Mouse (Mus musculus) T-helper 2 cell (primary cell): ENCODE measurements around the gene Ergic1.

Experiments
- in situ Hi-C: fragments of 300-600 bp; cut with MboI, MseI; formaldehyde crosslinking; loops from one replicate; pipeline ENCODE4 v1.15.1; 2025; ENCODE audit warnings: high pct_unique_total_duplicates

Gene Ergic1

DNA sequence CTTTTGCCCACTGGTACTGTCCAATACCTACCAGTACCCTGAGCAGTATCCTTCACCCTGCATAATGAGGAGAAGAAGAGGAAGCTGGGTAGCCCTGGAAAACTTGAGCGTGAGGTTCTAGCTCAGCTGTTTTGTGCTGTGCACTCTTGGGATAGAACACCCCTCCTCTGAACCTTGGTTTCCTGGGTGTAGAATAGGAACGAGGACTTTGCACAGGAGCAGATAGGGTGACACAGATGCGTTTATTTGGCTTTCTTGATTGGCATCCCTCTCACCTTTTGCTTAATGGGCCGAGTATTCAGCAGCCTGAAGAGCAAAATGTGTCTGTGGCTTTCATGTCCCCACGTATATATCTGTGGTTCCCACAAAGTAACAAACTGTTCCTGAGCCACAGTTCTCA is 60.6 kb downstream of the Ergic1 start:
- in situ Hi-C loops: loop anchor here (5.0 kb wide), 1 partner anchor 45 kb away; no protein-coding TSS in a partner anchor

DNA sequence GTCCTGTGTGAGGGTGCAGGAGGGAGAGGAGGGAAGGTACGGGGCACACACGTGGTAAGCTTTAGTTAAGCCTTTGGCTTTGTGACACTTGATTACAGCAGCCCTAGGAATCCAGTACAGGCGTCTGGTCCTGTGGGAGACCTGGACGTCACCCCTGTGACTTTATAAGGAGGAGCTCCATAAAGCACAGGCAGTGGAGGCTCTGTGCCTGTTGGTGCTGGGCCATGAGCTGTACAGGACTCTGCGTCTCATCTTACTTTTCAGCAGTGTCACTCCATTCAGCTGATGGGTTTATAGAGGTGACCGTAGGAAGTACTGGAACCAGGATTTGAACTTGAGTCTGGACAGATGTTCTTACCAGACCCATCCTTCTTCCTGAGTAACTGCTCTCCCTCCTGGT is 62.7 kb downstream of the Ergic1 start:
- in situ Hi-C loops: loop anchor here (5.0 kb wide), 1 partner anchor 47 kb away; no protein-coding TSS in a partner anchor

DNA sequence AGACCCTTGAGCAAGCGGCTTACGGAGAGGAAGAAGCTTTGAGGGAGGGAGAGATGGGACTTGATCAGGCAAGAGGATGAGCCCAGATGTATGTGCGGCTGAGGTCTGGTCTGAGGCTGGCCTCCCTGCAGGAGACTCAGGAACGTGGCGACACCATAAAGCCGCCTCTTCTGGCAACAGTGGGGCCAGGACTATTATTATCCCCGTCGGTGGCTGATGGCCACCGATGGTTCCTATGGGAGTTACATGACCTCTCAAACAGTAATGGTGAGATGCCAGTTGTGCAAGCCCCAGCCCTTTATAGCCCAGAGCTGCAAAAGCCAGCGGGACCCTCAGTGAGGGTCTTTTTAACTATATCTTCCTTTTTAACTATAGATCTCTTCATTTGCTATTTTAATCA is 63.7 kb downstream of the Ergic1 start:
- in situ Hi-C loops: loop anchor here (5.0 kb wide), 1 partner anchor 48 kb away; no protein-coding TSS in a partner anchor

DNA sequence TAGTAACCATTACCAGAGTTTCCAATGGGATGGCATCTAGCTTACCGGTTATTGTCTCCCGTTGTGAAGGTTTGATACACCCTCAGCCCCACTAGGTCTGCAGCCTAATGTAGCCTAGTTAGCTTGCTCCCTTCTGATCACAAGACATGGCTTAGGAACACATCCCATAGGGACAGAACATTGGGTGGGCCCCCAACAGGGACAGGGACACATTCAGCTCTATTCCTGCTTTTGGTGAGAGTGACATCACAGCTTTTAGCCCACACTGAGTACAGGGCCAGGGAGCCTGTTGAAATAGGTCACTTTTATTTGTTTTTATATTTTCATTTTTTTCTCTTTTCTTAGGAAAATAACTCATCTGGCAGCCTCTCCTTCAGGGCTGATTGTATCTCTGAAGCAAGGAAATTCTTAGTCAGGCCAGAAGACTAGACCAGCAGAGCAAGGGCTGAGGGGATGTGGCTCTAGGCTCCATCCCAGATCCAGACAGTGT is 64.3 kb downstream of the Ergic1 start:
- in situ Hi-C loops: no loop called here

DNA sequence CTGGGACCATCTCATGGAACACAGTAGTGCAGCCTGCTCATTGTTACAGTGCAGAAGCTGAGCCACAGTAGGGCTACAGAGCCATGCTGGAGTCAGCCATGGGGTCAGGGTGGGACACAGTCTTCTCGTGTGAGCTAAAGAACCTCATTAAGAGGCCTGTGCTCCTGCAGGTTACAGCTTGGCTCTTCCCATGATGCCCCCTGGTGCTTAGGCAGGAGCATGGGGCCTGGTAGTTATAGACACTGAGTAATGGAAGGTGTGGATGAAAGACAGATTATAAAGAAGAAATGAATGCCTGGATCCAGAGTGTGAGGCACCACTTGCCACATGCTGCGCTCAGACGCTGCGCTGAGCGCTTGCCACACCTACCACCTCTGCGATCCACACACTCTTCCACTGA is 67.2 kb downstream of the Ergic1 start:
- in situ Hi-C loops: no loop called here

DNA sequence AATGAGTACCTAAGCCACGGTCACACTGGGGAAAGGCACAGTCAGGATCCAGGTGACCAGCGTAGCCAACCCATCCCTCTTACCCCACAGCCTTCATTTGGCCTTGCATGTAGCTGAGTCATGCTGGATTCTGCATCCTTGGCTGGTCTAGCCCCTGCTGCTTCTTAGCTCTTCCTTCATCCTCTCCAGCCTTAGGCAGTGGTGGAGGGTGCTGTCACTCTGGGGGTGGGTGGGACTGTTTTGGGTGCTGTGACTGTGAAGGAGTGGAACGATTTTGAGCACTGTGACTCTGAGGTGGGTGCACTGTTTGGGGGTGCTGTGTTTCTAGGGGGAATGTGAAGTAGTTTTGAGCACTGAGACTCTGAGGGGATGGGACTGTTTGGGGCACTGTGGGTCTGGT is 67.6 kb downstream of the Ergic1 start:
- in situ Hi-C loops: no loop called here

DNA sequence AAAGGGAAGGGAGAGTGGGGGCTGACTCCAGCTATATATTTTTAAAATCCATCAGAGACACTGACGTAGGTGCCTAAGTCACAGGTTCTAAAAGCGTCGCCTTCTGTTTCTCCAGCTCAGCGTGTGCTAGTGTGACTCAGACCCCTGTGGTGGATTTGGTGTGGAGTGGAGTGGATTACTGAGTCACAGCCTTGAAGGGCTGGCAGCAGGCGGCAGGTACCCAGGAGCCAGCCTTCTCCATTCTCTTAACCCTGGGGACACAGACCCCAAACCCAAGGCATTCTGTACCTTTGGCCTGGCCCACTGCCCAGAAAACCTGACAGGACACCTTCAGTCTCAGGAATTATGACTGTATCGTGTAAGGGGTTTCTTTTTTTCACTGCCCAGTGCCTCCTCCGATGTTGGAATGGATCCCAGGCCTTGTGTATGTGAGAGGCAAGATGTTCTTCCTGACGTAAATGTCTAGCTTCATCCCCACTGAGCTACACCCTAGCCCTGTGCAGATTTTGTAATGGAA is 70.6 kb downstream of the Ergic1 start:
- in situ Hi-C loops: no loop called here

DNA sequence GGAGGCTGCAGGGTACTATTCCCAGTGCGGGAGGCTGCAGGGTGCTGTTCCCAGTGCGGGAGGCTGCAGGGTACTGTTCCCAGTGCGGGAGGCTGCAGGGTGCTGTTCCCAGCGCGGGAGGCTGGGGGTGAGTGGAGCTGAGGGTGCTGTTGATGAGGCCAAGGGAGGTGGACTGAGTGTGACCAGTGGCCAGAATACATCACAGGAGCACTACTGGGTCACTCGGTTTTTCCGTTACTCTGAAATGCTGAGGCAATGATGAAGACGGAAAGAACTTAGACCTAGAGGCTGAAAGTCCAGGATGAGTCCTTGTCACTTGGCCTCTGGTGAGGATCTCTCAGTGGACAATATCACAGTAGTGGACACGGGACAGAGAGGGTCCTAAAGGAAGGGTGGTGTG is 71.9 kb downstream of the Ergic1 start:
- in situ Hi-C loops: no loop called here

DNA sequence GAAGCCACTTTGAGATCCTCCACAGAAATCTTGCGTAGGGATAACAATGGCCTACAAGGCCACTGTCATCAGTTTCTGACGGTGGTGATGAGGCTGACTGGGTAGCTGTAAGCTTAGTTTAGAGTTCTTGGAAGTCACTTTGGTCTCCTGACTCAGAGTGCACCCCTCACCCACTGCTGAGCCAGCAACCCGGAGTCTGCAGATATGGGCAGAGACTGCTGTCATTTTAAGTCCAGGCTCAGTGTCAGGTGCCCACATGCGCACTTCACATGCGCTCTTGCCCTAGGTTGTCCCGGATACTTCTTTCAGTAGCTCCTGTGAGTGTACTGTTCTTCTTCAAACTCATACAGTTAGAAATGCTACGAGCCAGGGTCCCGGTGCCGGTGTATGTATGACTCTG is 72.6 kb downstream of the Ergic1 start:
- in situ Hi-C loops: no loop called here

DNA sequence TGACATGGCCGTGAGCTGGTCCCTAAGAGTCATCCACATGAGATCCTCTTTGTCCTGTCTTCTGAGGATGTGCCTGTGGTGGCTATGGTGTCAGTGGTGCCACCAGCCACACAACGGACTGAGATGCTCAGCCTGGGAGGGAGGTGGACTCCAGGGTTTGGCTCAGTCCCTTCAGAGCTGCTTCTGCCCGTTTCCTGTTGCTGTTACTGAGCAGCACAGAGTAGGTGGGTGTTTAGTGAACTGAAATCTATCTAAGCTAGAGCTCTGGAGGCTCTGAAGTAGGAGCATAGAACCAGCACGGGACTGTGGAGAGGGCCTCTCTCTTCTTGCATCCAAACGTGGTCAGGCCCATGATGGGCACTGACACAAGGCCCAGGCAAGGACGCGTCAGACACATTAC is 73.2 kb downstream of the Ergic1 start:
- in situ Hi-C loops: no loop called here

DNA sequence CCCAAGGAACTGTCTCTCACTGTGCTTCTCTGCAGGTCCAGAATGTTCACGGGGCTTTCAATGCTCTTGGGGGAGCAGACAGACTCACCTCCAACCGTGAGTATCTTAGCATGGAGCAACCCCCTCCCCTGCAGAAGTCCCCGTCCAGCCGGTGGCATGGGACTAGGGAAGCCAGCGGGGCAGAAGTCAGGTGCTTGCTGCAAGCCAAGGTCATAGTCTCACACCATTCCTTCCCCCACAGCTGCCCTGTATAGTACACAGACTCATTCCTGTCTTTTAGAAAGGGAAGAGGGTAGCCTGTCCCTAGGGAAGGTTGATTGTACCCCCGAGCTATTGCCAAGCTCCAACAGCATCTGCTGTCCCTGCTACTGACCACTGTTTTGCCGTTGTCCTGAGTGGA is 74.7 kb downstream of the Ergic1 start:
- in situ Hi-C loops: loop anchor here (5.0 kb wide), 2 partner anchors 169 to 319 kb away; no protein-coding TSS in a partner anchor

DNA sequence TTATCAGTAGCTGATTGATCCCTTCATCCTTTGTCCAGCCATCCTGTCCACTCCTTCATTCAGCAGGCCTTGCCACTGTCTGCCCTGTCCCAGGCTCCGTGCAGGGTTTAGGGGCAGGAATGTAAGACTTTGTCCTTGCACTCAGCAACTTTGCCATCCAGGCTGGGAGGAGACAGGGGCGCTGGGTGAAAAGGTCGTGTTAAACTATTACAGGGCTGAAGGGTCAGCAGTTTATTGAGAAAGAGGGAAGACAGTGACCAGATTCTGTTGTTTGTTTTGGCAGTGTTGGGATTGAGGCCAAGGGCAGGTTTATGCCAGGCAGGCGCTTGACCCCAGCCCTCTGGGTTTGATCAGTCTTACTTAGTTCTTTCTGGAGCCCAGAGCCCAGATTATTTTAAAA is 76.6 kb downstream of the Ergic1 start:
- in situ Hi-C loops: loop anchor here (5.0 kb wide), 2 partner anchors 171 to 321 kb away; no protein-coding TSS in a partner anchor

DNA sequence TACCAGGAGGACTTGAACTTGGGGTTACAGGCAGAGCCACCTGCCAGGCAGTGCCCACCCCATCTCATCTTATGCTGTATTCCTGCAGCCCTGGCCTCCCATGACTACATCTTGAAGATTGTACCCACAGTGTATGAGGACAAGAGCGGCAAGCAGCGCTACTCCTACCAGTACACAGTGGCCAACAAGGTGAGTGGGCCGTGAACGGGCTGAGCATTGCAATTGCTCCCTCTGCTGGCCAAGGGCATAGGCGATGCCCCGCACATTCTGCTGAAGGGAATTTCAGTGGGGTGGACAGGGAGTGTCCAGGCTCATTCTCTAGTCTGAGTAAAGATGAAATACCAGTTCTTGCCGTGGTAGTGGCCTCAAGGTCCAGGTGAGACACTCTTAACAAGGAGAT is 77.4 kb downstream of the Ergic1 start:
- in situ Hi-C loops: loop anchor here (5.0 kb wide), 2 partner anchors 171 to 321 kb away; no protein-coding TSS in a partner anchor

DNA sequence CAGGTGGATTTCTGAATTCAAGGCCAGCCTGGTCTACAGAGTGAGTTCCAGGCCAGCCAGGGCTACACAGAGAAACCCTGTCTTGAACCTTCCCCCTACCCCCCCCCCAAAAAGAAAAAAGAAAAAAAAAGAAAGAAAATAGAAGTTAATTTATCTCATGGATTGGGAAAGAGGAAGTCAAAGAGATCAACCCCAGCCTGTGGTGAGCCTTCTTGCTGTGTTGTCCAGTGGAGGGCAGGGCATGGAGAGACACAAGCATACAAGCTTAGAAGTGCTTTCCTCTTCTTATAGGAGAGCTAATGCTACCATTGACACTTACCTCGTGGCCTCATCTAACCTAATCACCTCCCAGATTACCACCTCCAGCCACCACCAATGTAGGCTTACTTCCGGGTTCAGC is 78.5 kb downstream of the Ergic1 start:
- in situ Hi-C loops: loop anchor here (5.0 kb wide), 2 partner anchors 172 to 322 kb away; no protein-coding TSS in a partner anchor

DNA sequence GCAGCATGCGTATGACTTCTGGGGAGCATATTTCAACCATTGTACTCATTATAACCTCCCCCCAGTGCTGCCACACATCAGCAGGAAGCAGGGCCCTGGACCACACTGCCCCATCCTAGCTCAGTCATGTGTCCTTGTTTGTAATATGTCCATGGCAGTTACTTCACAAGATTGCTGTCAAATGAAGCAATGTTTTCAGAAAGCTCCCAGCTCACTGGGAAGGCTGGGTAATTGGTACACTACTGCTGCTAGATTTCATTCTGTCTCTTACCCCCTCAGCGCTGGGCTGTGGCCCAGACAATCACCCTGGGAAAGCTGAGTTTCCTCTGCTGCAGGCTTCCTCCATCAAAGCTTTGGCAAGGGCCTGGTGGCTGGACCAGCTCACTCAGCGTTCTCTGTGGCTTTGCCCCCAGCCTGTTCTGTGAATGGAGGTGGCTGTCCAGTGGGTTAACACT is 79.0 kb downstream of the Ergic1 start:
- in situ Hi-C loops: no loop called here

DNA sequence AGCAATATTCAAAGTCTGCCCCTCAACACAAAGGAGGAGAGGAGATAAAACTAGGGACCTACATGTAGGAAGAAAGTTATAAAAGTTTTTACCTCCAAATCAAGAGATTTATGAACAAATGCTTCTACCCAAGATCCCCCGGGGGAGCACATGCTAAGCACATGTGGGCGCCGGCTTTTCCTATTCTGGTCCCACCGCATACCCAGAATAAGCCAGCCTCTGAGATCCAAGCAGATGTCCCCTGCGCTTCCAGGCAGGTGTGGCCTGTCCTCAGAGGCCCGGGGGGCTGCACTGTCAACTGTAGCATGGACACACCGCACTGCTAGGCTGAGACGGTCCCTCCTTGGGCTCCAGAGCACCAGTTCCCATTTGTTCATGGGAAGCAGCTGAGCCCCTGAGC is 82.2 kb downstream of the Ergic1 start:
- in situ Hi-C loops: no loop called here

DNA sequence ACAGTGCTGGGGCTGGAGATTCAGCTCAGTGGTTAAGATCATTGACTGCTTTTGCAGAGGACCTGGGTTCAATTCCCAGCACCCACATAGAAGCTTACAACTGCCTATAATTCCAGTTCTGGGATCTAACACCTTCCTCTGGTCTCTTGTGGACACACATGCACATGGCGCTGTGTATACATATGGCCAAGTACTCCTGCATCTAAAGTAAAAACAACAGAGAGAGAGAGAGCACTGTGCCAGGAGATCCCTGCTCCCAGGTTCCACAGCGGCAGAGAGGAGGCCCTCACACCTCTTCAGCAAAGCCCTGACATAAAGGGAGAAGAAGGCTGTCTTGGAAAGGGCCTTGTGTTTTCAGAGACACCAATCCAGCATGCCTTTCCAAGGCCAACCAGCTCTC is 82.7 kb downstream of the Ergic1 start:
- in situ Hi-C loops: no loop called here

DNA sequence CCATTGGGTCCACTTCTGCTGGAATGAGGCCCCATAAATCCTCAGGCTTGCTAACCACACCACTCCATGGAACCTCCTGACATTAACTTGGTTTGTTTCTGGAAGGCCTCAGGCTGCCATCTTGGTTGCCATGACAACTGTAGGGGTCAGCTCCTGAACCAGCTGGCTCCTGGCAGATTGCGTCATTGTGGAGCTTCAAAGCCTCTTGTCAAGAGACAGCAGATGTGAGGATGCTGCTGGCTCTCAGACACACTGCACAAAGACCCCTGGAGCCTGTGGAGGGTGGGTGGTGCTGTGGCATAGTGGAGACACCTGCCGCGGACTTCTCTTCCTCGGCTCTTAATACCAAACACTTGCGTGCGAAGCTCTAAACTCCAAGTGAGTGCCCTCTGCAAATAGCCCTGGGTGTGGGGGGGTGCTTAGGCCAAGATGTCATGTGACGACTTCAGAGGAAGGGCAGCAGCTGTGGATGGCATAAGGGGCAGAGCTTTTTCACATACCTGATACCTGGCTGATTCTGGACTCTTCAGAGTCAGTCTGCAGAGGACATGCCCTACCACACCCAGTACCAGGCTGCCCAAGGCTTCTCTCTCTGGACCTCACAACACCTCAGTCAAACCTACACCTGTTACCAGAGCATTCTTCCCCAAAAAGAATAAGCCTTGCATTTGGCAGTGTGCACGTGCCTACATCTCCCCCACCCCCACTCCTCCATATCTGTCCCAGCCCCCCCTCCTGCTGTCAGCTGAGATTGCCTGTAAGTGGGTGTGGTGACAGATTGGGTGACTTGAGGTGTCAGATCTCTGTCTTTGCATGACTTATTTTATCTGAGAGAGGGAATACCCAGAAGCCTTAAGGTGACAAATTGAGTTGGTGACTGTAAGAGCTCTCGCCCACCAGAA is 83.5 kb downstream of the Ergic1 start:
- in situ Hi-C loops: no loop called here

DNA sequence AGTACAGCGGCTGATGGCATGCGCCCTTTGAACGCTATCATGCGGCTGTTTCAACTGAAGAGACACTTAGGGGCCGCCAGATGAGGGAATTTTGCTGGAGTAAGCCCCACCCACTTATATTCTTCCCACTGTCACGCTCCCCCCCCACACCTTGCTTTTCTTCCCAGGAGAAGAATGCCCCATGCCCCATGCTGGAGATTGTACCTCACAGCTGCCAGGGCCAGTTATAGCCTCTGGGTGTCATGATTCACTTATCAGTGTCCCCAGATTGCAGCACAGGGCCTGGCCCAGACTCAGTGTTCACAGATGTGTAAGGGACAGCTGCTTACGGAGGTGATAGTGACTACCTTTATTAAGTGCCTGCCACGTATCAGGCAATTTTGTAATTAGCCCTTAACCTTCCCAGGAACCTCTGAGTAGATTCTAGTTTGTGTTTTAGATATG is 84.1 kb downstream of the Ergic1 start:
- in situ Hi-C loops: no loop called here

DNA sequence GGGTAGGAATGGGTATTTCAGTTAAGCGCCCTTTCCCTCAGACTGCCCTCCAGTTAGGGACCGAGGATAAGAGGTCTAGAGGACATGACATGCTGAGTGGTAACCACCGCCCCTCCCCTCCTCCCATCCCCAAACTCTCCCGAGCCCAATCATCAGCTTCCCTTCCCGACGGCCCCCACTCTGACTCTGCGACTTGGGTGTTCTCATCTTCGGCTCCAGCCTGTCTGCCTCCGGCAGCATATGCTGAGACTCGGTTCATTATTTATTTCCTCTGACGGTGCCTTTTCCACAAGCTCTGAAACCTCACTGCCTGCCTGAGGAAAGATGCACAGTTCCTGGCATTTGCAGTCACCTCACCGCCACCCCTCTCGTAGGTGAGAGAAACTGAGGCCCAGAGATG is 86.0 kb downstream of the Ergic1 start:
- in situ Hi-C loops: no loop called here

DNA sequence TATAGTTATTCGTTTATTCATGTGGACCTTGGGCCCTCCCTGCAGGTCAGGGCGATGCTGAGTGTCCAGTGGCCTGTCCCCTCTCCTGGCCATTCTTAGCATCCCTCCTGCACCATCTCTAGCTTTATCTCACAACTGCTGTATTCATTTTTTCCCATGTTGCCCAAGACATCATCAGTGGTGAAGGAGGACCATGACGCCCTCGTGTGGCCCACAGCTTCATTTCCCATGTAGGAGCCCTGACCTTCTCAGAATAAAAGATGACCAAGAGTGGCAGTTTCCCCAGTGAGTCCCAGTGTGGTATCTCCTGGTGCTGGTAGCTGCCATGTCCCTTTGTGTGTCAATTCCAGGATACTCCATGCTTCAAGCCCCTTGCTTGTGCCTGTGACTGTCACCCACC is 88.3 kb downstream of the Ergic1 start:
- in situ Hi-C loops: no loop called here
